26 mouse cellular contexts compared by ENCODE assay signal in genomic region chr2:37964534-37964933, GRCm38 (mm10).
A peak's percentile ranks its signal among the peaks of the same experiment; 100 is the strongest.
DNase-seq lines count a peak whose midpoint lies in the region; ATAC-seq and TF ChIP-seq lines count a peak whose summit lies in the region.
"Had no signal": no experiment of that assay in that cellular context is flagged by ENCODE, and none has a peak within 500 bp of the region (broad histone marks: within the 10 kb centered on the region; RNA-seq: fewer than 3 reads in every experiment).

No protein-coding gene starts in this region.

- no peak for TF ChIP-seq POLR2A in brain, embryonic 14.5 days (IDR thresholded peaks at IDR 0.05; ENCODE audit: borderline replicate concordance, extremely low read depth, insufficient read depth, insufficient read length, poor library complexity, severe bottlenecking)

- H3K36me3 ChIP-seq in forebrain, postnatal 0 days (ENCODE audit: insufficient read depth), result no peaks in the 10 kb centered on the region
- H3K36me3 ChIP-seq in intestine, postnatal 0 days (ENCODE audit: control insufficient read depth, insufficient read depth), result no peaks in the 10 kb centered on the region
- H3K36me3 ChIP-seq: hindbrain, embryonic 13.5 days; neural tube, embryonic 15.5 days had no signal

- H3K4me1 ChIP-seq in forebrain, postnatal 0 days (ENCODE audit: insufficient read depth), result no peaks in the 10 kb centered on the region
- no peaks in the 10 kb centered on the region for H3K4me1 ChIP-seq in intestine, postnatal 0 days (replicated peaks; ENCODE audit: control insufficient read depth, insufficient read depth, low read length)
- H3K4me1 ChIP-seq: neural tube, embryonic 15.5 days had no signal

- intact Hi-C loops in heart, postnatal 25 days (cut with DNase I), result no loop called here

- H3K27ac ChIP-seq in forebrain, postnatal 0 days (ENCODE audit: low read depth, low read length), result 0 out of 2 replicates have a peak overlapping the region, but pooled peaks have one; percentile 17
- no peak overlapping the region for H3K27ac ChIP-seq in intestine, postnatal 0 days (ENCODE audit: low read depth, low read length)
- H3K27ac ChIP-seq: embryonic facial prominence, embryonic 13.5 days; kidney, postnatal 0 days; liver, embryonic 13.5 days; neural tube, embryonic 15.5 days had no signal

- H3K9ac ChIP-seq in forebrain, postnatal 0 days, result no peak overlapping the region
- no peak overlapping the region for H3K9ac ChIP-seq in intestine, postnatal 0 days (ENCODE audit: low read depth, low read length)
- H3K9ac ChIP-seq: embryonic facial prominence, embryonic 13.5 days; hindbrain, embryonic 13.5 days; liver, embryonic 13.5 days; neural tube, embryonic 15.5 days had no signal

- DNase-seq in heart, adult 11 months, result peak; percentile 42
- no peak for DNase-seq in heart, postnatal 25 days (ENCODE audit: low spot score)
- peak; percentile 68 for DNase-seq in brain, embryonic 14.5 days (ENCODE audit: low read depth)
- peak; percentile 25 for DNase-seq in forebrain, postnatal 0 days
- DNase-seq in right cerebral cortex, postnatal 36 days (ENCODE audit: low spot score in 2 of 2), result peak; percentile 28 to 32
- DNase-seq in spleen, postnatal 10 days (ENCODE audit: low spot score in 2 of 2), result no peak
- DNase-seq: adrenal gland, adult 8-10 months; cerebellum, adult 8-10 months; cerebellum, postnatal 36 days; embryo, embryonic 11 days; gastrocnemius, postnatal 36 days; heart, postnatal 36 days; kidney, adult 2 months; layer of hippocampus, postnatal 36 days; liver, embryonic 13.5 days; lung, adult 2 months; lung, postnatal 14 days had no signal

- no peaks in the 10 kb centered on the region for H3K9me3 ChIP-seq in forebrain, postnatal 0 days (ENCODE audit: low read length)
- H3K9me3 ChIP-seq in intestine, postnatal 0 days (ENCODE audit: control insufficient read depth), result no peaks in the 10 kb centered on the region
- H3K9me3 ChIP-seq: embryonic facial prominence, embryonic 13.5 days; hindbrain, embryonic 13.5 days; liver, embryonic 13.5 days; neural tube, embryonic 15.5 days had no signal

- H3K4me2 ChIP-seq in forebrain, postnatal 0 days (ENCODE audit: low read depth), result no peak overlapping the region
- H3K4me2 ChIP-seq in intestine, postnatal 0 days (replicated peaks; ENCODE audit: low read depth), result no peak overlapping the region
- H3K4me2 ChIP-seq: embryonic facial prominence, embryonic 13.5 days; hindbrain, embryonic 13.5 days; liver, embryonic 13.5 days; midbrain, embryonic 11.5 days; neural tube, embryonic 15.5 days had no signal

- ATAC-seq in forebrain, postnatal 0 days, result peak; percentile 55
- ATAC-seq in intestine, postnatal 0 days, result no peak
- ATAC-seq: activated CD4-positive, CD25-positive, alpha-beta regulatory T cell, adult 4 months; inflammation-experienced regulatory T-cells, adult 6 months had no signal

- H3K27me3 ChIP-seq in forebrain, postnatal 0 days (ENCODE audit: insufficient read depth, low read length), result no peaks in the 10 kb centered on the region
- H3K27me3 ChIP-seq in intestine, postnatal 0 days (replicated peaks; ENCODE audit: control insufficient read depth, insufficient read depth, low read length), result no peaks in the 10 kb centered on the region
- H3K27me3 ChIP-seq: embryonic facial prominence, embryonic 13.5 days; hindbrain, embryonic 13.5 days; liver, embryonic 13.5 days; neural tube, embryonic 15.5 days had no signal

- no peak for TF ChIP-seq CTCF in brain, embryonic 14.5 days (IDR thresholded peaks at IDR 0.05; ENCODE audit: borderline replicate concordance, extremely low read depth, insufficient read depth, insufficient read length)
- TF ChIP-seq CTCF in forebrain, postnatal 0 days (IDR thresholded peaks at IDR 0.05; ENCODE audit: low read depth), result no peak
- no peak for TF ChIP-seq CTCF in intestine, postnatal 0 days (IDR thresholded peaks at IDR 0.05; ENCODE audit: low read depth)

- 27% methylated on average over 4 of the region's 4 CpGs for WGBS in forebrain, postnatal 0 days
- WGBS in intestine, postnatal 0 days, result 93% methylated on average over 4 of the region's 4 CpGs

- H3K4me3 ChIP-seq in forebrain, postnatal 0 days (ENCODE audit: low read depth, low read length), result no peak overlapping the region
- no peak overlapping the region for H3K4me3 ChIP-seq in intestine, postnatal 0 days (ENCODE audit: low read depth, low read length)
- H3K4me3 ChIP-seq: embryonic facial prominence, embryonic 13.5 days; erythroblast, embryonic 14.5 days; hindbrain, embryonic 13.5 days; liver, embryonic 13.5 days; neural tube, embryonic 15.5 days had no signal

Comparison
In these comparisons a context has a peak if more than half of its experiments do, and no peak if none do; other contexts are left out.
1. DNase-seq: peak in heart, adult 11 months (single experiment), brain, embryonic 14.5 days (single experiment), forebrain, postnatal 0 days (single experiment) and right cerebral cortex, postnatal 36 days (2 of 2); none in heart, postnatal 25 days (single experiment) and spleen, postnatal 10 days (0 of 2).